Mouse (Mus musculus) kidney, adult 9 months (tissue): ENCODE measurements around the gene Tmem259.

Source experiments
- DNase-seq: peaks from one replicate; pipeline ENCODE4 v3.0.0; 2022

Tmem259 gene

DNA sequence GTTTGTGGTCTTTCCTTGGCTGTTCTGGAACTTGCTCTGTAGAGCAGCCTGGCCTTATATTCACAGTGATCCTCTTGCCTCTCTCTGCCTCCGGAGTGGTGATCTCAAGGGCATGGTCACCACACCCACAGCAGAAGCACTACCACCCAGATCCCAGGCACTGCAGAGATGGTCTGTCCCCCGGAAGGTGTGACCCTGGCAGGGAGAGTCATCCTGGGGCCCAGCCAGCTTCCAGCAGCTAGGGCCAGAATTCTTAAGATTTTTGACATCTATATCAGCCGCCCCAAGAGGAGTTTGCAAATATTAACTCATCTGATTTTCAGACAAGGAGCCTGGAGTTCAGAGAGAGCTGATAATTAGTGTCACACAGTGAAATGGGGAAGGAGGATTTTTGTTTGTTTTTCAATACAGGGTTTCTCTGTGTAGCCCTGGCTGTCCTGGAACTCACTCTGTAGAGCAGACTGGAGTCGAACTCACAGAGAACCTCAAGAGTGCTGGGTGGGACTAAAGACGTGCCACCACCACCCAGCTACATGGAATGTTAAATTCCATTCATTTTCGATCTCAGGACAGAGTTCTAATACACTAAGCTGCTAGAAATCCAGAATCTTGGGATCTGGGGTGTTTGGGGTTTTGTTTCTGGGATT is 2.2 kb upstream of the Tmem259 start:
- DNase-seq = peak; percentile 46

DNA sequence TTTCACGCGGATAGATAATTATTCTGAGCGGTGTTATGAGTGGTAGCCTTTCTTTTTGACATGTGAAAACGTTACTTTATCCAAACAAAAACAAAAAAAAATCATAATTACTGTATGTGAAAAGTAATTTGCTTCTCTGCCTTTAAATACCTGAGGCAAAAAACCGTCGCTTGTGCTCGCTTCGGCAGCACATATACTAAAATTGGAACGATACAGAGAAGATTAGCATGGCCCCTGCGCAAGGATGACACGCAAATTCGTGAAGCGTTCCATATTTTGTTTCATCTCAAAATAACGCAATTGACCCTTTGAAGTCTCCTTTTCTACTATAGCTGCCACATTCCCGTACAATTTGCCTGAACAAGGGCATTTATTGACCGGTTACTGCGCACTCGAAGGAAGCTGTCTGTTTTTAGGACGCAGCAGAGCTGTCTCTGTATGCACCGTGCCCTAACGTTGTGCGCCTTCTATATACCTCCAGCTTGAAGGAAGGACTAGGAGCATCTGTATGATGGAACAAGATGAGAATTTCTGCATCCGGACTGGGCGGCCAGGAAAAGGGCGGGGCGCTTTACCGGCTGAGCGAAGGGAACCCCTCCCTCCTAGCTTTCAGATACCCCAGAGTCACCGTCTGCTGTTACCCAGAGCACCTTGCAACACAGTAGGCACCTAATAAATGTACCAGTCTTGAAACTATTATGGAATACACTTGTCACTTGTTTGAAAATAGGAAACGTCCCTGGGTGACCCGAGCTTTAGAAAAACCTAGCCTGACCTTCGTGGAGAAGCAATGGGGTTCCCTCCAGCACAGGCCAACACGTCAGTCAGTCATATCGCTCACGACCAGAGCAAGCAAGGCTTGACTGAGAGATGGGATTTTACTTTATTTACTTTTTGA is 1.5 kb upstream of the Tmem259 start:
- peak; percentile 74 for DNase-seq

DNA sequence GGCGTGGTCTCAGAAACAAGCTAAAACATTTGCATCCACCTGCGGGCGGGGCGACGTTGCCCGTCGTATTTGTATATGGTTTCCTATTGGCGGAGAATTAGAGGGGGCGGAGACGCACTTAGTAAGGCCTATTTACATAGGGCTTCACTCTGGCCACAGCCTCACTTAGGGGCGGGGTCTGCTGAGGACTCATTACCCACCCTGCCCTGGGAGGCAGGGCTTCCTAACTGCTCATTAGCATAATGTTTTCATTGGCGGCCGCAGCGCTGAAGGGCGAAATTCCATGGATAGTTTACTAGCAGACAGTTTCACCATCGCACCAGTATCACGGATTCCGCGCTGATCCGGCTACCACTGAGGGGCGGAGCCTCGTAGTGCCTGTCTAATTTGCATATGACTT is 741 bp upstream of the Tmem259 start:
- DNase-seq = peak; percentile 100

DNA sequence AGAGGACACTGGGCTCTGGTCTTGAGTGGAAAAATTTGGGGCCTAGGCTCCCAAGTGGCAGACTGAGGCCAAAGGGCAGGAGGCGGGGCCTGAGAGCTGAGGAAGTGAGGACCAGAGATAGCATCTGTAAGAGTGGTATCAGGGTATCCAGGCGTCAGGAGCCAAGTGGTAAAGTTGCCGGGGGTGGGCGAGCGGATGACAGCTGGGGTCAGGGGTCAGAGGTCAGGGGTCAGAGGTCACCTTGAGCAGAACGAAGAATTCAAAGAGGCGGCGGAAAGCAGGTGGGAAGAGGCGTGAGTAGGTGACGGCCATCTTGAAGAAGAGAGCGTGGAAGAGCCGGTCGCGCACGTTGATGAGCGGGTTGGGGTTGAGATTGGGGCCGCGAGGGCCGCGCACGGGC is 460 bp downstream of the Tmem259 start:
- DNase-seq = peak; percentile 90

DNA sequence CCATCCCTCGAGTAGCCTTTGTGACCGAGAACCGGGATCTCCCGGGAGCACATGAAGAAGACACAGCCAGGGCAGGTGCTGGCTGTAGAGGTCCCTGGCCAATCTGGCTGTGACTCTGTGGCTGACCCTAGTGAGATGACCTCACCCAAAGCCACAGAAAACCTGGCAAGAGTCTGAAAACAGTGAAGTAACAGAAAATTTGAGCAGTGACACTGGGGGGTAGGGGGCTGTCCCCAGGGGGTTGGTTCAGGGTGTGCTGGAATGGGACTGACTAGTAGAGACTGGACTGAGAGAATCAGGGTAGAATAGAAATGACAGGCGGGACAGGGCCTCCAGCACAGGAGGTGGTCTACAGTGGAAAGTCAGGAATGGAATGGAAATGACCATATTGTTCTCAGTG is 925 bp downstream of the Tmem259 start:
- no peak for DNase-seq

DNA sequence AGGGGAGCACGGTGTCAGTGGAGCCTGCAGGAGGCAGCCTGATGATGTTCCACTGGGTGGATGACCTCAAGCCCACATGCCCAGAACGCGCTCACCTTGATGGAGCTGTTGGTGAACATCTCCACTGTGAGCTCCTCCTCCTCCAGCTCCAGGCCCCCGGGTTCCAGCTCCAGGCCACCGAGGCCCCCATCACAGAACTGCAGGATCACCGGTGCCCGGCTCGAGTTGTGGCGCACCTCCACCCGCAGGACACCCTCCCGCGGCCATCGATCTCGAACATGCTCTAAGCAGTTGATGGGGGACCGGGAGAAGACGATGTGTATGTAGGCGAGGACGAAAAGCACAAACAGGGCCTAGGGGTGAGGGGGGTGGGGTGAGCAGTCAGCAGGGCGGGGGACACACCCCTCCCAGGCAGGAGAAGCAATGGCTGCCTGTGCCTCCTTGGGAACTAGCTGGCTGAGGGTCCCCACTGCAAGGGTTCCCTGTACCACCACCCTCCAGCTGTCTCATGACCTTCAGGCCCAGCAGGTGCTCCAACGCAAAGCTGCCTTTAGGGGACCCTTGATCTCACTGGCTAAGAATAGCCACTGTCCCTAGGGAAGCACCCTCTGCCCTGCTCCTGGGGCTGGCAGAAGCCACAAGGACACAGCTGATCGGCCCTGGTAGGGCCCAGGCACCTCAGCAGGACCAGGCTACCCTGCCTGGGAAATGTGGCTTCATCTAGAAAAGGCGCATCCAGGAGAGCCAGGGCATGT is 4.6 kb downstream of the Tmem259 start:
- no peak for DNase-seq

DNA sequence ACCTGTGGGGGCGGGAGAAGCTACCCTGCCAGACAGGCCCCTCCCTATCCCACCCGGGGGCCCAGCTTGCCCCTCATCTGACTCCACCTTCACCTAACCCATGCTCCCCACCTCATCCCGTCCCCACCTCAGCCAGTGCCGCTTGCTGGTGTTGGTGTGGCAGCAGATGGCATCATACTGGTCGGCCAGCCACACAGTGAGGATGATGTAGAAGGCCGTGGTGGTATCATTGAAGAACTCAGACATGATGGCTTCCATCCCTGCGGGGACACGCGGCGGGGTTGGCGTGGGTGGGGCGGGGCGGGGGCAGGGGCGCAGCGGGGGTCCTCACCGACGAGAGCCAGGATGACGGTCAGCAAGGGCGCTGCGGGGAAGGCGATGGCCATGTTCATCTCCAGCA is 6.1 kb downstream of the Tmem259 start:
- no peak for DNase-seq

DNA sequence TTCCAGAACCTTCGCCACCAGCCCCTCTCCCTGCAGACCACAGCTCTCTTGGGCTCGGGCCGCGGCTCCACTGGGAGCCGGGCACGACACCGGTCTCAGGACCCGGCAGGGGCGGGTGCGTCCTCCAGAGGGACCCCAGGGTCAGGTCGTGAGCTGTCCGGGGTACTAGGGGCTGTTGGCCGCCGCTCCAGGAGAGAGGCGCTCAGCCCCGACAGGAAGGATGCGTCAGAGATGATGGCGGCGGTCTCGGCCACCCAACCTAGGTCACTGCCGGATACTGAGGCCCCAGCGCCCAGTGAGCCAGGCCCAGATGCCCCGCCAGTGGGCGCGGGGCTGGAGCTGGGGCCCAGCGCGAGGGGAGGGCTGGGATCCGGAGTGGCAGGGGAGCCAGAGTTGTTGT is 6.8 kb downstream of the Tmem259 start:
- no peak for DNase-seq

DNA sequence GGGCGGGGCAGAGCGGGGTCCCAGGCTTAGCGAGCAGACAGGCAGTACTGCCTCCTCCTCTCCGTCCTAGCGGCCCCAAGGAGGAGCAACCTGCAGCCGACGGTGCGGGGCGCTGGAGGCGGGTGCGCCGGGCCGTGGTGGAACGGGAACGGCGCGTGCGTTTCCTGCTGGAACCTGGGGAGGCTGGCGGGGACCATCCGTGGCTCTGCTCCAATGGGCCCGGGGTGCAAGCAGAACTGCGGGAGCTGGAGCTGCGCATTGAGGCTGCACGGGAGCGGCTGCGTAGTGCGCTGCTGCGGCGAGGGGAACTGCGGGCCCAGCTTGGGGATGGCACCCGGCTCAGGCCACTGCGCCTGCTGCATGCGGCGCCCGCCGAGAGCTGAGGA is 7.4 kb downstream of the Tmem259 start:
- DNase-seq = no peak

DNA sequence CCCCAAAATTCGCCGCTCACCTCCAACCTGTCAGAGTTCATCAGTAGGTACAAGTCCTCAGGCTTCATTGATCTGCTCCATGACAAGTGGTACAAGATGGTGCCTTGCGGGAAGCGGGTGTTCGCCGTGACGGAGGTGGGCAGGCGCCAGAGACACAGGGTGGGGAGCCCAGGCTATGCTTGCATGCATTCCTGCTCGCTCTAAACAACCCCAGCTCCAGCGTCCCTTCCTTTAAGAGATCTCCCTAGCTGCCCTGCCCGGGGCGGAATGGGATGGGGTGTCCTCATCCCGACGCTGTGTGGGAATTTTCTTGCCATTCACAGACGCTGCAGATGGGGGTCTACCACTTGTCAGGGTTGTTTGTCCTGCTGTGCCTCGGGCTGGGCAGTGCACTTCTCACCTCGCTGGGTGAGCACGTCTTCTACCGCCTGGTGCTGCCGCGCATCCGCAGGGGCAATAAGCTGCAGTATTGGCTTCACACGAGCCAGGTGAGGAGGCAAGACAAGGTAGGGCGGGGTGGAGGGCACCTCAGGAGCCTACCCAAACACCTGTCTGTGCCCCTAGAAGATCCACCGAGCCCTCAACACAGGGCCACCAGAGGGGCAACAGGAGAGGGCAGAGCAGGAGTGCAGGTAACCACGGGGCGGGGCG is 7.9 kb downstream of the Tmem259 start:
- no peak for DNase-seq

DNA sequence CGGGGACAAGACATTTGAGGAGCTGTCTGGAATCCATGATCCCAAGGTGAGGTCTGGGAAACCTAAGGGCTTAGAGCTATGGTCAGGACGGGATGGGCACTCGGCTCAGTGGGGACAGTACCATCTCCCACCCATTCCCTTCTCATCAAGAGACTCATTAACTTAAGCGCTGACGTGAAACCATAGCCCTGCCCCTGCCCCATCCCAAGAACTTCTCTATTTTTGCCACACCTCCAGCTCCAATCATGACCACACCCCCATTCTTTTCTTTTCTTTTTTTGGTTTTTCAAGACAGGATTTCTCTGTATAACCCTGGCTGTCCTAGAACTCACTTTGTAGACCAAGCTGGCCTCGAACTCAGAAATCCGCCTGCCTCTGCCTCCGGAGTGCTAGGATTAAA is 9.5 kb downstream of the Tmem259 start:
- no peak for DNase-seq

DNA sequence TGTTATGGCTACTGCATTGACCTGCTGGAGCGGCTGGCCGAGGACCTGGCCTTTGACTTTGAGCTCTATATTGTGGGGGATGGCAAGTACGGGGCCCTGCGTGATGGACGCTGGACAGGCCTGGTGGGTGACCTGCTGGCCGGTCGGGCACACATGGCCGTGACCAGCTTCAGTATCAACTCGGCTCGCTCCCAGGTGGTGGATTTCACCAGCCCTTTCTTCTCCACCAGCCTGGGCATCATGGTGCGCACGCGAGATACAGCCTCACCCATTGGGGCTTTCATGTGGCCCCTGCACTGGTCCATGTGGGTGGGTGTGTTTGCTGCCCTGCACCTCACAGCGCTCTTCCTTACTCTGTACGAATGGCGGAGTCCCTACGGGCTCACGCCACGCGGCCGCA is 10.0 kb downstream of the Tmem259 start:
- DNase-seq = no peak

DNA sequence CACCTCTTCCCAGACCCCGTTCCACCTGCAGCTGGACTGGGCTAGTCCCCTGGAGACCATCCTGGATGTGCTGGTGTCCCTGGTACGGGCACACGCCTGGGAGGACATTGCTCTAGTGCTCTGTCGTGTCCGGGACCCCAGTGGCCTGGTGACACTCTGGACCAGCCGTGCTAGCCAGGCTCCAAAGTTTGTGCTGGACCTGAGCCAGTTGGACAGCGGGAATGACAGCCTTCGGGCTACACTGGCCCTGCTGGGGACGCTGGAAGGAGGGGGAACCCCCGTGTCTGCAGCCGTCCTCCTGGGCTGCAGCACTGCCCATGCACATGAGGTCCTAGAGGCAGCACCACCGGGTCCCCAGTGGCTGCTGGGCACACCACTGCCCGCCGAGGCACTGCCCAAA is 11.3 kb downstream of the Tmem259 start:
- no peak for DNase-seq

DNA sequence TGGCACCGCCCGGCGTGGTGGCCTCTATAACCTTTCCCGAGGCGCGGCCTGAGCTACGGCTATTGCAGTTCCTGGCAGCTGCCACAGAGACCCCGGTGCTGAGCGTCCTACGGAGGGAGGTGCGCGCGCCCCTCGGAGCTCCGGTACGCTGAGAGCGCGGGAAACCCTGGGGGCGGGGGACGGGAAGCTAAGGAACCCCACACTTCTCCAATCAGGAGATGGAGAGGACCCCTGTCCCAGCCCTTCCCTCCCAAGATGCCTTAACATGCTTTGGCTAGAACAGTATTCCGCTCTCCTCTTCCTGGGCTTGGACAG is 13.0 kb downstream of the Tmem259 start:
- no peak for DNase-seq

DNA sequence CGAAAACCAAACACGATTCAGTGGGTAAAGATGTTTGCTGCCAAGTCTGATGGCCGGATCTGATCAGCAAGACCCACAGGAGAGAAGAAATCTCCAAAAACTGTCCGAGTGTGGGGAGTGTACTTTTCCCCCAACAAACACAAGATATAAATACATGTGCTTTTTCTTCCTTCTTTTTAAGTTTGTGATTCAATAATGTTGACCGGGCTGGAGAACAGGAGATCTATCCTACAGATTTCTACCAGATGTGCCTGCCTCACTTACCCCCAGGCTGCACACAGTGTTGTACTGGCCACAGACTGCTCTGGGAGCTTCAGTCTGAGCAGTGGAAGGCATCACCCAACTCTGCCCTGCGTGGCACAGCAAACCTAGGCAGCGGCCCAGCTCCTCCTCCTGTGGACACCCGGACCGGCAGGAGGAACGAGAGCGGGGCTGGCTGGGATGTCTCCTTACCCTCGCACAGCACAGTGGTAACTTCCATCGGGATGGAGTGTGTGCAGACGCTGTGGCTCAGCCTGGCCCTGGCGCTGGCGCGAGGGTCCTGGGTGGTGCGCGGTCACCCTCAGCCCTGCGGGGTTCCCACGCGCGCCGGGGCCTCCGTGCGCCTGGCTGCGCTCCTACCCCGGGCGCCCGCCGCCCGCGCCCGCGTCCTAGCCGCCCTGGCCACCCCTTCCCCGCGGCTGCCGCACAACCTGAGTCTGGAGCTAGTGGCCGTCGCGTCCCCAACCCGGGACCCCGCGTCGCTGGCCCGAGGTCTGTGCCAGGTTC is 13.5 kb downstream of the Tmem259 start, which contains the start of gene Grin3b:
Gene Grin3b, plus strand, starts transcription at position 301 of the 768 bp plus-strand sequence.
- no peak for DNase-seq

DNA sequence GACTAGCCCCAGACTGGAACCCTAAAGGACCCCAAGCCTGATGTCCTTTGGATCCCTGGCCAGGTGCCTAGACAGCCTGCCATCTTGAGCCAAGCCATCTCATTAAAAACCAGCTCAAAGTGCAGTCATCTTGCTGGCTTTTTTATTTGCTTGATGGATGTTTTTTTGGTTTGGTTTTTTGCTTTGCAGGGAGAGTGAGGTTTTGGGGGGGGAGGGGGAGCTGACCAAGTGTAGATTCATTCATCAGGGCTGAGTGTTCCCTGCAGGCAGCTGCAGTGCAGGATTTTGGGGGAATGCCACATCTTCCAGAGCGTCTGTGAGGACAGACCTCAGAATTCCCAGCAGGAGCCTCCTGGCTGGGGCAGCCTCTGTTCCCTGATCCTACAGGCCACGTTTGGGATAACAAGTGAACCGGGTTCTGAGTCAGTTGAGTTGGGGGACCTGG is 15.0 kb downstream of the Tmem259 start:
- peak; percentile 80 for DNase-seq

DNA sequence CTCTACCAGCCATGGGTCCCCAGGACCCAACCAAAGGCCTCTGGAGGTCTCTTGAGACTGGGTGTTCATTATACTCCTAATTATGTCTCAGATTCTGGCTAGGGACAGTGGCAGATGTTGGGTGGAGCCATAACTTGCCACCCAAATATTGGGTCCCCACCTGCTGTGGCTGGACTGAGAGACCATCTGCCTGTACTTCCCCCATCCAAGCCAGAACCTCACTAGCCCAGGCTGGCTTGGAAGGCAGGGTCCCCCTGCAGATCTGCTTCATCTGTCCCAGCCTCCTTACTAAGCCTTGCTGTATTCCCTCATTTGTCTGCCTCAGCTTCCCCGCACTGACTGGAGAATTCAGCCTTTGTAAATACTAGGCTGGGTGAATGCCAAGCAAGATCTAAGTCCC is 15.9 kb downstream of the Tmem259 start:
- no peak for DNase-seq

DNA sequence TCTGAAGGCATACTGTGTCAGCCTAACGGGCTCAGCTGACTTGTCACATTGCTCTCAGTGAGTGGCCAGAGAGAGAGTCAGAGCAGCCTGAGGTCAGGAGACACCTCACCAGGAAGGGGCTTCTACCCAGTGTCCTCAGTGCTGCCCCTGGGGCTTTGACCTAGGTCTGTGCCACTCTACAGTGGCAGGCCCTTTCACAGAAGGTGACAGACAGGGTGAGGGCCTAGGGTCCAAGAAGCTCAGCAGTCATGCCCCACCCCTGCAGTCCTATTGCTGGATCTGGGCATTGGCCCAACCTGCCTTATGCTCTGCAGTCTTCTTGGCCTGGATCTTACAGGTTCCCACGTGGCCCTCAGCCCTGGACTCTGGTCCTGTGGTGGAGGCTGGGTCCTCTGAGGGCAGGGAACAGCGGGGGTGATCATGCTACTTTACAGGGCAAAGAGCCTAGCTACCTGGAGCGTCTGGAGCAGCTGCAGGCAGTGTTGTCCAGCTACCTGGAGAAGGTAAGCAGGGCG is 17.2 kb downstream of the Tmem259 start:
- DNase-seq = peak; percentile 95

DNA sequence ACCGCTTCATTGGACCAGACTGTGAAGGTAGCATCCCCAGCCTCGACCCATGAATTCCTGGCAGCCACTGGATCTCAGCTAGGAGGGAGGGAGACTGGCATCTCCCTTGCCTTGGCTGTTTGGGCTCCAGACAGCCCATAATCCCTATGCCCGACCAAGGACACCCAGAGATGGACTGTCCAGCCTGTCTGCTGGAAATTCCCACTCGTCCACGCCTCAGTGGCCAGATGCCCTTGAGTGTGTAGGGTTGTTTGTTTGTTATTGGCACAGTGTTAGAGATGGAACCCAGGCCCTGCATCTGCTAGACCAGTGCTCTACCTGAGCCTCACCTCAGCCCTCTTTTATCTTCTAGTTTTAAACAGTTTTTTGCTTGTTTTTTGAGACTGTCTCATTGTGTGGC is 18.8 kb downstream of the Tmem259 start:
- no peak for DNase-seq

DNA sequence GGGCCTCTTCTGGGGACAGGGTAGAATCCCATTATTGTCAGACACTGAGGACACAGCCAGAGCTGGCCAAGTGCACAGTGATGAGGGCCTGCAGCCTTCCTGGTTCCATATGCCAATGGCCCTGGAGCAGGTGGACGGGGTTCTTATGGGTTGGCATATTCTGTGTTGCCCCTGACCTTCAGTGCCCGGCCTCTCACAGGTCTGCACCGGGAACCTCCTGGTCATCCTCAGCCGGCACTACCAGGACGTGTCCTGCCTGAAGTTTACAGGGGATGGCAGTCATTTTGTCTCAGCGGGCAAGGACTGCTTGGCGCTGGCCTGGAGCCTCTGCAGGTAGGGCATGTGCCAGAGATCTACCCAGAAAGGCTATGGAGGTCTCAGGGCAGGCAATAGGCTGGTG is 19.4 kb downstream of the Tmem259 start:
- DNase-seq = no peak

DNA sequence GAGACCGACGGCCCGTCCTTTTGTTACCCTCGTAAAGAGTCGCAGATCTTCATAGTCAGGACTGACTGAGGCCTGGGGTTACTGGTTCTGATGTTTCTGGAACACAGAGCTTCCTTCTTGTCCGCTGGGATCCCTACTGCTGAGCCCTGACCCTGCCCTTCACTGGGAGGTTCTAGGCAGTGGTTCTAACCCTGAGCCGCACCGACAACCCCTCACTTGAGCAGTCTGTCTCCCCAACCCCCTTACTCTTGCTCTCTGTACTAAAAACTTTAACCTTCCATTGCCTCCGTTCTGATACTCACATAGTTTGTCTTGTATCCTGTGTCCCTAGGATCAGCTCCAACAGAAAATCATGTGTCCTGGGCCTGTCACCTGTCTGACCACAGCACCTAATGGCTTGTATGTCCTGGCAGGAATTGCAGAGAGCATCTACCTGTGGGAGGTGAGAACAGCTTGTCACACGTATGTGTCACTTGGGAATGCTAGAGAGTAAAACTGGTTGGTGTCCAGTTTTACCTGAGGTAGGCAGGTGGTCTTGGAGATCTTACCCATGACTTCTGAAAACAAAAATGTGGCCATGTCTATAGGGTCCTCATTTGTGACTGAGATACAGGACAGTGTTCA is 23.3 kb downstream of the Tmem259 start:
- DNase-seq = no peak
